Mouse (Mus musculus): ENCODE measurements at regions not wholly inside any gene's neighbourhood (a gene's known extent, or its start where the extent isn't known, plus 50 kb on each side); places are given as distances from the start of the nearest gene placed in this dataset.

DNA sequence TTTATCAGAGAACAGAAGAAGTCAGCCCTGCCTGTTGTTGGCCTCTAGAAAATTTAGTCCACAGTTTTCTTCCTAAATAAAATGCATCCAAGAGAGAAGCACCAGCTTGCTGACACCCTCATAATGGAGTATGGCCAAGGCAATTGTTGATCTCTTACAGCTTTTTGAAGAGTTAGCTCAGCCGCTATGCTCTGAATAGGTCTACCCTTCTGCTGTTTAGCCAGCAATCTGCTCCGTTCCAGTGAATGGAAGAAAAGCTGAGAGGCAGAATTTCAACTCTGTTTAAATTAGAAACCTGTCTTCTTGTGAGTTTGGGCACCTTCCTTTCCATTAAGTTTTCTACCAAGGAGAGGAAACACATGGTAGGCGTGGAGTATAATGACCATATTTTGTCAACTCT lies 290.8 kb downstream of the Rnf144b start:
- DNase-seq (ENCODE audit: low spot score) = no peak

DNA sequence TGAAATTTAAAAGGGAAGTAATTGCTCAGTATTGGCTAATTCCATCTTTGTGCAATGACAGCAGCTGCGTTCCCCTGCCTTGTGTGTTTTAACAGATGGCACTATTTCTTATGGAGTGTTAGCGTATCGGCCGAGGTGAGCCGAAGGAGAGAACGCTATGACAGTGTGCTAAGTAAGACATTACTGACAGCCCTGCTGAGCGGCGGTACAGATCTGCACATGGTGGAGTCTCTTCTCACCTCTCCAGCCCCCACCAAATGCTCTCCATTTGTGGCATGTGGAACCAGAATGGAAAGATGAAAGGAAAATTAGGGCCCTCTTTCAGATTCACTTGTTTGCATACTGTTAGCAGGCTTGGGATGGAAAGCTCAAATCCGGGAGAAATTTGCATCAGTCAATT lies 291.5 kb downstream of the Rnf144b start:
- DNase-seq (ENCODE audit: low spot score) = no peak

DNA sequence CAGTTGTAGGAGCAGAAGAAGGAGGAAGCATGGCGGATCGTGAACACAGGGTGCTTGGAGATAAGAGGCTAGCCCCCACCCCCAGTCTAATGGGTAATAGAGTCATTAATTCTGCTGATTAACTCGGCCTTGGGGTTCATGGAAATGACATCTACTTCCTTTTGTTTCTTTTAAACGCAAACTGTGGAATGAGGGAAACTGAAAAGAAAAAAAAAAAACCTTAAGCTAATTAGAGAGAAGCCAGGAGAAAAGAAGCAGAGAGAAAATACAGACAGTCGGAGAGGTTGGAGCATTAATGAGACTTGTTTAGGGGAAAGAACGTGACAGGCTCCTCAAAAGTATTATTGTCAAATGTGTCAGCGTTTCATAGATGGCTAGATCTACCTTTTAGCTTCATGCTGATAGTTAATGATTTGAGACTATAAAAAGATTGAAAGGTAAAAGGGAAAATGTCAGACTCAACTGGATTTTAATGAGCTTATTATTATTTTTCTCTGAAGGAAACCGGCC lies 307.5 kb downstream of the Rnf144b start:
- no peak for DNase-seq (ENCODE audit: low spot score)

DNA sequence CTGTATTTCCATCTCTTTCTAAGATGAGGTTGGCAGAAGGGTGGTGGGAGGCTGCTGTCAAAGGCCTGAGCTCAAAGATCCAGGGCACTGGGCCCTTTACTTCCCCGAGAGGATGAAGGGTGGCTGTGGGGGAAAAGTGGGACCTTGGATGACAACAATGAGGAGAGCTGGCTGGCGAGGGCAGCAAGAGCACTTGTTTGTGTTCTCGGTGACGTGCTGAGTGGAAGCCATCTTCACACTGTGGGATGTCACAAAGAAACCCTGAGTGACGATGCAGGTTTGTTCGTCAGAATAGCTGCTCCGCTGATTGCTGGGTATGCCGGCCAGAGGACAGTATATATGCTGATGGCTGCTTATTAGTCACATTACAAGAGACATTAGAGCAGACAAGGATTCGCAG lies 308.0 kb downstream of the Rnf144b start:
- DNase-seq (ENCODE audit: low spot score) = no peak

DNA sequence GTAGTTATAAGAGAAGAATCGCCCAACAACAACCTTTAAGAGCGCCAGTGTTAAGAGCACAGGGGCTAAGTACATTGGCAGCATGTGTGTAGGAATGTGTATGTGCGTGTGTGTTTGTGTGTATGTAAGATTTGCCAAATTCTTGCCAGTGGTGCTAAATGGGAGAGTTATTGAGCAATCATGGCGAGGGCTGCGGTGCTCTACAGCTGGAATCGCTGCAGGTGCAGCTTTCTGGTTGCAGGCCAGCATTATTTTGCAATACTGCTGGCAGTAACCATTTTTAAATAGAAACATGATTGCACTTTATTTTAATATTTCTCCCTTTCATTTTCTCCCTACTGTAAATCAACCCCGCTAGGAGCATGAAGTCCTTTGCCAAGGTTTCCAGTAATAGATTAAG lies 313.2 kb downstream of the Rnf144b start:
- DNase-seq (ENCODE audit: low spot score) = no peak

DNA sequence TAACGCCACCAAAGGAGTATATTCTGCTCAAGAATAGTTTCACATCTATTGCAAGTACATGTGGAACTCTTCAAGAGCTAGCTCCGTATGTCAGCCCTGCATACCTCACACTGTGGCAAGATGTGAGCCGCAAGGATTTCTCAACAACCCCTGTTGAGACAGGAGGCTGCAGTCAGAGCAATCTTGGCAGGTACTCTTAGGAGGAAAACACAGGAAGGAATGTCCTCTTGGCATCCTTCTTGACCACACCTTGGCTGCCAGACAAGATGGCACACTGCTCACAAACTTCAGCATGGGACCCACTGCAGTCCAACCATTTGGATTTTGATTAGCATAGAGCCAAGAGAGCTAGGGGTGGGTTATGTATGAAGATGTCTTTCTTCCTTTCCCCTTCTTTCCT lies 322.4 kb downstream of the Rnf144b start:
- no peak for DNase-seq (ENCODE audit: low spot score)

DNA sequence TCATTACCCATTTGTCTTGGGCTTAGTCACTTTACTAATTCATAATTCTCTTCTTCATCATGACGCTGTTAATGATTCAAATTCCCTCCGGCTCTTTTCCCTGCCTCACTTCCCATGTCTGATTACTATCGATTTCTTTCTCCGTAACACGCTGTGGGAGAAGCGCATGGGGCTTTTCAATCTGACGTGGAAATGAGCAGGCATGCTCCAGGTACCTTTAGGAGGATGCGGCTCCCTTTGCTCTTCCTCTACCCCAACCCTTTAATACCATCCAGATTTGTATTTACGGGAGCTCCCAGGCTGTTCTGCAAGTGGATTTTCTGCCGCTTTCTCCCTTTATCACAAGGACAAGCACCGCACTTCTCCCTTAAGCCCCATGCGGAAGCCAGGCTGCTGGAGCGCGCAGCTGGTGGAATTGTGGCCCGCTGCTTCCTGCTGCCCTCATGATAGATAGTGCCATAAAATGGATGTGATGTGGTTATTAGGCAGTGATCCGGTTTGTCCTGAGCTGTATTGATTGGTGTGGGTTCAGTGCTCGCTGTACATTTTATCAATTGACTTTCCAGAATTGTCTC lies 329.8 kb downstream of the Rnf144b start:
- DNase-seq (ENCODE audit: low spot score) = no peak

DNA sequence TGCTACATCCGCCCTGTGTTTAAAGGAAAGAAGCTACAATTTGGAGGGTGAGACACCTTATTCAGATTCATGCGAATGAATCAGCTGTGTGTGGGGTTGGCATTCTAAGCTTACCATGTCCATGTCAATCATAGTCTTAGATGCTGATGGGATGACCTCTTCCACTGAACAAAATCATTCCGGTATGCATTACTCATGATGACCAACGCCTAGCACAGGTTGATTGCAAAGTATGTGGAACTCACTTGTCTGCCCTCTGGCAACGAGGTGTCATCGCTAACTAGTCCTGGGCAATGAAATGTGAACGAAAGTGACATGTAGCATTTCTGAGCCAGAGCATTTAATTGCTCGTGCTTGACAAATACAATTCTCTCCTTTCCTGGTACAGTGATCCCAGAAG lies 339.7 kb downstream of the Rnf144b start:
- no peak for DNase-seq (ENCODE audit: low spot score)

DNA sequence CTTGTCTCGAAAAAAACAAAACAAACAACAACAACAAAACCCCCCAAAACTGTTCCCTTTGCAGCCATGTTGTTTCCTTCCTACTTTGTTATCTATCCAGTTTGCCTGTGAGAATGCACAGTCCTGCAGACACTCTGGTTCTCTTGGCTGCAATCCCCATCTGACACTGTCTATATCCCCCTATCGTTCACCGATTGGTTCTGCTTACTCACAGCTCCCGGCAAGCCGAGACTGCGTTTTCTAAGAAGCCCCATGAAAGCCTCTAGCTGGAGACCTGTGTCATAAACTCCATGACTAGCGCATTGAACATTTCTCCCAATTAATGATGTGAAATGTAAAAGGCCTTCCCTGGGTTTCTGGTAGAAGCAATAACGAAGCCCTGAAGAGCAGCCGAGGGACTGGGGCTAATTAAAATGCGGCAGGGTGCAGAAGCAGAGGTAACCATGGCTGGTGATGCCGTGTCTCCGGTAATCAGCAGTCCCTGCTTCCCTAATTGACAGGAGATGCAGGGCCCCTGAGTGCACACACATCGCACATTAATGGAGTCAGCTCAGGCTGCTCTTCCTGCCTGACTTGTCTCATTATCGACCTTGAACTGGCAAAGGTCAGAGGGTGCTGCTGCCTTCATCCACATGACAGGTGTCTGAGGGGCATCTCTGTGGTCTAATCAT lies 349.2 kb downstream of the Rnf144b start:
- no peak for DNase-seq (ENCODE audit: low spot score)

DNA sequence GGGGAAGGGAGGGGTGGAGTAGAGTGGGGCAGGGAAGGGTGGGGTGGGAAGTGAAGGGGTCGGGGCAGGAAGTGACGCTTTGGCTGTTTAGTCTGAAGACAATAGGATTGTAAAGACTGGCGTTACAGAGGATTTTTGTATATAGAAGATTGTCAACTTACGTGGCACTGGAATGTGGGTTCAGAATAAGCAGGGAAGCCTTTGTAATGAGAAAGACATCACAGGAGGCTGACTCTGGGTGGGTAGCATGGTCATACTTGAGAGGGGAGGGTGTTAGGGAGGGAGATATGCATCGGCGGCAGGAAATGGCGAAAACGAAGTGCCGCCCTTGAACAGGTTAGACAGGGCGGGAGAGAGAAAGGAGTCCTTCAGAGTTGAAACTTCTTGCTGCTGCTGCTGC lies 357.7 kb downstream of the Rnf144b start:
- no peak for DNase-seq (ENCODE audit: low spot score)

DNA sequence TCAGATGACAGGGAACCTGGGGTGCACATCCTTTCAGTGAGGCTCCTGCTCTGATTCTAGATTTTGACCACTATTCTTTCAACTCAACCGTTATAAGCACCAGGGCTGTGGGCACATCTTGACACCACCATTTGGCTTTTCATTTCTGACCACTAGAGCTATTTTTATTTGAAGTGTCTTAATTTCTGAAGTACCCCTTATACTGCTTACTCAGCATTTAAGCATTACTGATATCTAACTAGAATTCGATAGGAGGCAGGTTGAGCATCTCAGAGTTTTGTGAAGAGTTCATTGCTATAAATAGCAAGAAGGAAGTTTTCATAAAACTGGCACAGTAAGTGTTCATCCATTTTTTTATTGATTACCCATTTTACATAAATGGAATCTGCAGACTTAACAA lies 362.4 kb downstream of the Rnf144b start:
- no peak for DNase-seq (ENCODE audit: low spot score)

DNA sequence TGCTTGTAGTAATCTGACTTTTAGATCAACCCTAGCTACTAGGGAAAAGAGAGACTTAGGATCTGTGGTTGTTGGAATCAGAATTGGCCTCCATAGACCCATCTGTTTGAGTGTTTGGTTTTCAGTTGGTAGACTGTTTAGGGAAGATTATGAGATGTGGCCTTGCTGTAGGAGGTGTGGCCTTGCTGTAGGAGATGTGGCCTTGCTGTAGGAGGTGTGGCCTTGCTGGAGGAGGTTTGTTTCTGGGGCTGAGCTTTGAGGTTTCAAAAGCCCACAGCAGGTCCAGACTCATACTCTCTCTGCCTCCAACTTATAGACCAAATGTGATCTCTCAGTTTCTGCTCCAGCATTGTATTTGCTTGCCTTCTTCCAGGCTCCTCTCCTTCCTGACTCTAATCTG lies 363.7 kb downstream of the Rnf144b start:
- no peak for DNase-seq (ENCODE audit: low spot score)

DNA sequence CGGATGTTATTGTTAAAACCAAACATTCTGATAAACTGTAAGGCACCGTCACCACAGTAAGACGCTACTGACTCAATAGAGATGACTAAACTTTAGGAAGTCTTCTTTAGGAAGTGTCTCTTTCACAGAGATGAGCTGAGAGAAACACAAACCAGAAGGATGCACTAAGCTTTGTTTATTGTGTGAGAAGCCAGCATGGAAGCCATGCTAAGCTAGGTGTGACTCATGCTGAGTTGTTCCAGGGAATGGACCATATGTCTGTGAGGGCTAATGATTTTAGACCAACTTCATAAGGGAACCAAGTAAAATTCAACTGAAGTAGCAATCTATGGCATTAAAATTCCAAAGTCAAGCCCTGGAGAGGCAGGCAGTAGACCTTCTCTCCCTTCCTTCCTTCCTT lies 364.2 kb downstream of the Rnf144b start:
- DNase-seq (ENCODE audit: low spot score) = no peak

DNA sequence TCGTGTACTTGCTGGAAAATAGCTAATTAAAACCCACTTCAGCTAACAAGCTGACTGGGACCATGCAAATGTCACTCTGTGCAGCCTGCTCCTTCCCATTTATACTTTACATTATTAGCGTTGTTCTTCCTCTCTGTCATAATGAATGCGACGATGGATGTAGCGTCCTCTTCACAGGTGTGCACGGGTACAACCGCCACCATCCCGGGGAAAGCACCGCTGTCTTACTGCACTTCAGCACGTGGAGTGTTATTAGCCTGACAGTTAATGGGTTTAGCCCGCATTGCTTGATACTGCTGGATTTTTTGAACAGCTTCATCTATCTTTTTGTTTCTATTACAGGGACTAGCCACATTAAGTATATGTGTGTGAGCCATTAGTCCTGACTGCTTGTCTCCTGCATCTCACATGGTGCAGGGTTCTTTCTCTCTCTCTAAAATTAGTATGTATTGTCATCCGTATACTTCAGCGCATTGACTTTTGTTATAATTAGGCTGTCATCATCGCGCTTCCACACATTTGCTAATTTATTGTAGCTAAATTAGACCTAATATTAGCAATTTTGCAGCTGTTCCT lies 383.0 kb downstream of the Rnf144b start:
- no peak for DNase-seq (ENCODE audit: low spot score)

DNA sequence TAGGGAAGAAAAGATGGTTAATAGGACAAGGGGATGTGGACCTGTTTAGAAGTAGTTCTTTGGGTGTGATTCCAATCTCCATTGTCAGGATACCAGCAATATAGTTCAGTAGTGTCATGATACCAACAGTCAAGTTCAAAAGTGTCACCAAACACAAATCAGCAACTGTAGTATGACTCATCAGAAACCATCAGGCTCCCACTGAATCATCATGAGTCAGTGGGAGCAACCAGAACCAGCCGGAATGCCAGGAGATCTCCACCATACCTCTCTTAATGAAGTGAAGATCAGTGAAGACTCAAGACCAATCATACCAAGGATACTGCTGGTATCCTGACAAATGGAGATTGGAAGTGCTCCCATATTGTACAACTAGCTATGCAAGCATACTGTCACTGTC lies 410.5 kb downstream of the Rnf144b start:
- no peak for DNase-seq (ENCODE audit: low spot score)

DNA sequence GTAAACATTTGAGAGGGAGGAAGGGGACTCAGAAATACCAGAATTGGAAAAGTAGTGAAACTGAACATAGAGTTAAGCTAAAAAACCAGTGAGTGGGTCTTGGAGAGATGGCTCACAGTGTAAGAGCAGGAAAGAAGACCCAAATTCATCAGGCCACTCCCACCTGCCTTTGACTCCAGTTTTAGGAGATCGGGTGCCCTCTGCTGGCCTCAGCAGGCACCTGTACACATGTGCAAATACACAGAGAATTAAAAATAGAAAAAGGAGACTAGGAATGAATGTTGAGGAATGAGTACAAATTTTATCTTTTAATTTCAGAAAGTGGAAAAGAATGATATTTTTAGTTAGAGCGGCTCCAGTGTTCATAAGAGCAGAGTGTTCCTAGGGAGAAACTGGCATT lies 414.7 kb downstream of the Rnf144b start:
- no peak for DNase-seq (ENCODE audit: low spot score)

DNA sequence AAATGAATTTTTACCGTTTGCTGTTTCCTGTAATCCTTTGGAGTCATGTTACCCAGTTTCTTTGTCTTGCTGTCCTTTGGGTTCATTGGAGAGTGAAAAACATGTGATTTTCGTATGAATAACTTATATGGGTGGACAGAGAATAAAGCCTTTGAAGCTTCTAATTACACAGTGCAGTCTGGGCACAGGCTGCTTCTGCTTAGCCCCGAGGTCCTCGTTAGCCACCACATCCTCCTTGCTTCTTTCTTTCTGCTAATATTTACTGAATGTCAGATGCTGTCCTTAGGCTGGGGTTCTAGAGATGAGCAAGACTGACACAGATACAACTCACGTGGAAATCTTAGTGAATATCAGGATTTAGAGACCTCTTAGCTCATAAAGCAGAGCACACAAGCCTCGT lies 427.2 kb downstream of the Rnf144b start:
- DNase-seq (ENCODE audit: low spot score) = no peak

DNA sequence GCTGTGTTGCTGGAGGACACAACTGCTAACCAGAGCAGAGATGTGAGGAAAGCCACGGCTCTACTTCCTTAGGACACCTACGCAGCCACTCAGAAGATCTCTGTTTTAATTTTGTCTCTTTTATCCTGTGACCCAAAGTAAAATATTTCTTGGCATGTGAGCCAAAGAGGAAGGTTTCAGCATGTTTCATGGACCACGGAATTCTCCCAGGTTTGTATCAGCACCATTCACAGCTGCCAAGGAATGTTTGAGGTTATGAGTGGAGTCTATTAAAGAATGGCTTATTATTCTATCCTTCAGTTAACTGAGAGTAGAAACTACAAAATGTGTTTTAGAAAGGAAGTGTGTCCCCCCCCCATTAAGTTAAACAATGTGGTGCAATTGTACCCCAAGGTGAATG lies 429.8 kb downstream of the Rnf144b start:
- DNase-seq (ENCODE audit: low spot score) = no peak

DNA sequence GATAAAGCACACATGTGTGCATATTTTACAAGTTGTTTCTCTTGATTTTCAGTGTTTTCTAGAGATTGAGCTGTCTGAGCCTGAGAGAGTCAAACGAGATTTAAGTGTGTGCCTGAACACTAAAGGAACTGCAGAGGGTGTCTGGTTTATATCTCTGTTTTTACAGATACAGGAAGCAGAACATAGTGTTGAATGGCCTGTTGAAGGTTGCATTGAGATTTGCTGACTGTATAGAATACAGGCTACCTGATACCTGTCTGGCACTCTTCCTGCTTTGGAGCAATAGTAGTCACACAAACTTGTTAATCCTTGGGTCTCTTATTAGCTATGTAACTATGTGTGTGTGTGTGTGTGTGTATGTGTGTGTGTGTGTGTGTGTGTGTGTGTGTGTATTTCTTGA lies 431.7 kb downstream of the Rnf144b start:
- DNase-seq (ENCODE audit: low spot score) = no peak

DNA sequence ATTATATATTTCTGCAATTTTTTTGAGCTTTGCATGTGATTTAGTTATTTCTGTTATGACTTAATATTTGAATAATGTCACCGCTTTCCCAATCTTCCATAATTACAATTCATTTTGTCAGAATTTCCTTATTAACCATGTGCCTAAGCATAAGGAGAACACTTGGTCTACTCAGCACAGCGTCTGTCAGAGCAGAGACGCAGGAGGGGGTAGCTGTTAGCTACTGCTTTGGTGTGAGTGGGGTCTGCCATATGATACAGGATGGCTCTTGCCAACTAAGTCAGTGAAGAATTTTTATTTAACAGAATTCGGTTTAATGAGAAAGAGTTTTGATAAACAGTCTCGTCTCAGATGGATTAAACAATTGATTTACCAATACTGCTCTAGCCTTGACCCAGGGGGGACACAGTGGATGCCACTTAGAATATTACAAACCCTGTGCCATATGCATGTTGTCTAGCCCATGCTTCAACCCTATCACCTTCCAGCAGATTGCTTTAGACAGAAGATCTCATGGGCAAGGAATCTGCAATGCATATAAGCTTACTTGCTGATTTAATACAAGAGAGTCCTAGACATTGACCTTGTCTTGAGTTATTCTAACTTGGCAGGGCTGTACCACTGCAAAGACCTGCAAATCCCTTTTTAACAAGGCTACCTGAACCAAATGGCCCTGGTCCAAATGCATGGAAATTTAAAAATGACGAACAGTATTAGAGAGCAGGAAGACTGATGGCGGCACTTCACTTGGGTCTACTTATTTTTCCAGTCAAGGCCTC lies 434.9 kb downstream of the Rnf144b start:
- DNase-seq (ENCODE audit: low spot score) = no peak

DNA sequence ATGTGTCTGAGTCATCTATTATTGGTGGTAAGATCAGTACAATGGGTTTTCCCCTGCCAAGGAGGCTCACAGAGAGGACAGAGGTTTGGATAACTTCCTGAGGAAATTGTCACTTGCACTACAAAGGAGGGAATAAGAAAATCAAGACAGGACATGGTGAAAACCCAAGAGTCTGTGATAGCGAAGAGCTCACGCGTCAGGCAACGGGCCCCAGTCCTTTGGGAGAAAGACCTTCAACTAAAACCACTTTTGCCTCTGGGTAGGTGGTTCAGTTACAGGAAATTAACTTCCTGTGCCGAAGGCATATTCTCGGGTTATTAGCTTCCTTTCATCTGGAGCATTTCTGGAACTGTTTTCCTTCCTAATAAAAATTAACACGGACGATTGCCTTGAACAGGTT lies 440.4 kb downstream of the Rnf144b start:
- no peak for DNase-seq (ENCODE audit: low spot score)

DNA sequence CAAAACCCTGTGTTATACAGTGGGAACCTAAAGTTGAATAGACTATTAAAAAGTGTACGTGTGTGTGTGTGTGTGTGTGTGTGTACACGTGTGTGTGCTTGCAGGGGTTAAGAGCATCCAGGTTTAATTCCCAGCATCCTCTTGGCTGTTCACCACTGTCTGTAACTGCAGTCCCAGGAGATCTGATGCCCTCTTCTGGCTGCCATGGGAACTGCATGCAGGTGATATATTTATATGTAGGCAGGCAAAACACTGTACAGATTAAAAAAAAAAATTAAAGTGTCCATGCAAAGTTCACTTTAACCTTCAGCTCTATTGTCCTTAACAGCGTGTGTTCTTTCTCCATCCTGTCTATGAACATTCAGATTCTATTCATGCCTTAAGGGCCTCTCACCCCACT lies 454.1 kb downstream of the Rnf144b start:
- DNase-seq (ENCODE audit: low spot score) = no peak

DNA sequence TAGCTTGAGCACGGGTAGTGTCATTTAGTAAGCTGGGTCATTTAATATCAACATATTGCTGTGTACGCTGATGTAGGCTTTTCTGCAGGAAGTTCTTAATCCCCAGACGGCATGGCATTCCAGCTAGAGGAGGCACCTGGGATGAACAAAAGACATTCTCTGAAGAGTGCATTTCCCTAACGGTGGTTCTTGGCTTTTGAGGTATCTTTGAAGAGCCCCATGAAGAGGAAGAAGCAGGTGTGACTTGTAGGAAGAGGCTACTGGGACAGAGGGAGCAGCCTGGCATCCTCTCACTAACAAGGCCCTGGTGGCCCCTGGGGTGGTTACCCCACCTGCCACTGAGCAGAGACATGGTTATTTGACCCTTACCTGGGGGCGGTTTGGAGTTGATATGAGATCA lies 457.7 kb downstream of the Rnf144b start:
- no peak for DNase-seq (ENCODE audit: low spot score)

All from testis, postnatal 10 days (tissue).